Mouse (Mus musculus) telencephalon, adult 2 months (tissue): ENCODE data around the gene Igsf11.
"Not testable (repeated sequence)": the region's sequence is repeated elsewhere in the genome, so short reads cannot be mapped to it uniquely, and the experiment has no call there.

Experiments
- DNase-seq: peaks from one replicate; pipeline ENCODE4 v3.0.0-alpha.2; 2011; ENCODE audit warnings: low read depth, low spot score

Igsf11 gene

GRCm38 (mm10) chr16:38982508-38983236, 90.2 kb downstream of the Igsf11 start:
- DNase-seq, result no peak

DNA sequence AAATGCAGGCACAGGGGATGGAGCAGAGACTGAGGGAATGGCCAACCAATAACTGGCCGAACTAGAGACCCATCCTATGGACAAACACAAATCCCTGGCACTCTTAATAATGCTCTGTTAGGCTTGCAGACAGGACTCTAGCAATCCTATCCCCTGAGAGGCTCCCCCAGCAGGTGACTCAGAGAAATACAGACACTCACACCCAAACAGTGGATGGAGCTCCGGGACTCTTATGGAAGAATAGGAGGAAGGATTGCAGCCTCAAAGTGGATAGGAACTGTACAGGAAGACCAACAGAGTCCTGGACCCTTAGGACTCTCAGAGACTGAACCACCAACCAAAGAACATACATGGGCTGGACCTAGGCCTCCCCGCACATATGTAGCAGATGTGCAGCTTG, 91.4 kb downstream of the Igsf11 start:
- DNase-seq, result not testable (repeated sequence)

DNA sequence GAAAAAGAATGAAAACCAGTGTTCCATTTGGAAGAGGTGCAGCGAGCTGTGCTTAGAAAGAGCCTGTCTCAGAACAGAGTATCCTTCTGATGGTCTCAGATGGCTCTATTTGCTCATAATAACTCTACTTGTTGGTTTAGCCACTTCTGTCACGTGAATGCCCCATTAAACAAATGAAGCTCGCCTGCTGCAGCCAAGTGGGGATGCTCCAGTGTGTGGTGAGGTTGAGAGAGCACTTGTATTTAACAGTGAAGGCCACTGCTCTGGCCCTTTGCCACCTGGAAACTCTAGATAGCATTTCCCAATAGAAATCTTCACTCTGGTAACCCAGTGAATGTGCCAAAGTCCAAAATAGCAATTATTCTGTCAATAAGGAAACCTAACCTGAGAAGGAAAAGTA, 92.9 kb downstream of the Igsf11 start:
- no peak for DNase-seq

- DNase-seq, result no peak
Measured at GRCm38 (mm10) chr16:38986410-38986809, 93.9 kb downstream of the Igsf11 start.

- peak; percentile 29 for DNase-seq
Measured at GRCm38 (mm10) chr16:38993711-38994110, 101.2 kb downstream of the Igsf11 start.

- no peak for DNase-seq
Measured at GRCm38 (mm10) chr16:38998496-38999258, 106.2 kb downstream of the Igsf11 start.

GRCm38 (mm10) chr16:38999298-38999697, 106.8 kb downstream of the Igsf11 start:
- DNase-seq, result no peak

- DNase-seq, result no peak
Measured at GRCm38 (mm10) chr16:39006978-39007377, 114.5 kb downstream of the Igsf11 start.

GRCm38 (mm10) chr16:39019449-39019848, 127.0 kb downstream of the Igsf11 start:
- peak; percentile 29 for DNase-seq

GRCm38 (mm10) chr16:39025989-39026736, 133.7 kb downstream of the Igsf11 start:
- peak; percentile 39 for DNase-seq

DNA sequence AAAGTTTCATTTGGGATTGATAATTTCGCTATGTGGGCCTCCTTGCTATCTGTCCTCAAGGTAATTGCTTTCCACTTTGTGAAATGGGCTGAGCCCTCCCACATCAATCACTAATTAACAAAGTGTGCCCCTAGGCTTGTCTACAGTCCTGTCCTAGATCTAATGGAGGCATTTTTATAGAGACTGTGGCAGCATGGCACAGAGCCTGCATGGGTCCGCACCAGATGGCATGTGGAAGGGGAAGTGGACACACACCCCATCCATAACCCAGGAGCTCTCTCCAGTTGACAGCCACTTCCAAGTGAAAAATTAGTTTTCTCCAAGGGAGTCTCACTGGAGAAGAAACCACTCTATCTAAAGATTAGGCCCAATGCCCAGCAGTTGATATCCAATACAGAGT, 138.9 kb downstream of the Igsf11 start:
- no peak for DNase-seq

- no peak for DNase-seq
Measured at GRCm38 (mm10) chr16:39037257-39037656, 144.8 kb downstream of the Igsf11 start.

DNA sequence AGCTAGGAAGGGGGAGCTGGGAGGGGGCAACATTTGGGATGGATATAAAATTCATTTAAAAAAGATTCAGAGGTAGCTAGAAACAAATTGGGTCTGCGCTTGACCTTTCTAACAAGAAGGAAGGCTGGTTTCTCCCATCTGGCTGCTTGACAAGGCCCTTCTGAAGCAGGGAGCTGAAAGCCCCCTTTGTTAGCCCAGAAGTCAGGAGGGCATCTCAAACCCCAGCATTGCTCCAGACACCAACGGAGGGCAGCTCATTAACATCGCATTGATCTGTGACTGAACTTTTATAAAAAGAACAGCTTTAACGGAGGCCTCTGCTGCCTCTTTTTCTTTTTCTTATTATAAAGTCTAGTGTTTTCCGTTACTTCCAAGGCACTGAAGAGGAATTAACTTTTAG, 151.9 kb downstream of the Igsf11 start:
- DNase-seq, result no peak

DNA sequence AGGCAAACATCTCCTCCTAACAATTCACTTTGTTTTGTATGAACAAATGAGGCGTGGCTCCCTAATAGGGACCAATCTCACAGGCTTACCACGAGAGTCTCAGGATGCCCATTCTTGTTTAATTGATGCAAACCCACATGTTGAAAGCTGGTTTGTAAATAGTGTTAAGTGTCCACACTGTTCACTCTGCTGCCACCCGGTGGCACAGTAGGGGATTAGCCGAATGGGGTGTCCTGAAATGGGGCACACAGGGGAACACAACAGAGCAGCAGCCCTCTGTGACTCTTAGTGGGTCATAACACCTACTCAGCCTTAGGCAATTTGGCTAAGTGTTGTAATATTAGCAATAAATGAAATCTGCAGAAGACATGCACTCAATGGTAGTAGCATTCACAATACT, 156.4 kb downstream of the Igsf11 start:
- peak; percentile 26 for DNase-seq

- DNase-seq, result peak; percentile 59
Measured at GRCm38 (mm10) chr16:39052971-39053370, 160.5 kb downstream of the Igsf11 start.

- DNase-seq, result no peak
Measured at GRCm38 (mm10) chr16:39053779-39054178, 161.3 kb downstream of the Igsf11 start.

DNA sequence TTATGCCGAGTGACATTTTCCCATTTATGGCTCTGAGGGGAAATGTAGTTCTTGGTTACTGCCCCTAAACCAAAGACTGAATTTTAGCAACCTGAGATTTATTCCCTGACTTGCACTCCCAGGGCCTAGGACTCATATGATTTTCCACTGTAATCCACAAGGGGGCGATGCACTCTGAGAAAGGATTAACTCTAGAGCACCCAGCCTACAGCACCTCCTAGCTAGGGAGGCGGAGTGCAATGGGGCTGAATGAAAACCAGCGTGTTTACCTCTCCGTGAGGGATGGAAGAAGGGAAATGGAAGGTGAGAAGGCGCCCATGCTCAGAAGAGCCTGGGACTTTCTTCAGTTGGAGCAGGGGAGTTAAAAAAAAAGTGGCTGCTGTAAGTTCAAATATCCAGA, 163.6 kb downstream of the Igsf11 start:
- DNase-seq, result no peak

- DNase-seq, result no peak
Measured at GRCm38 (mm10) chr16:39056961-39057360, 164.5 kb downstream of the Igsf11 start.

GRCm38 (mm10) chr16:39058869-39059268, 166.4 kb downstream of the Igsf11 start:
- DNase-seq, result no peak

DNA sequence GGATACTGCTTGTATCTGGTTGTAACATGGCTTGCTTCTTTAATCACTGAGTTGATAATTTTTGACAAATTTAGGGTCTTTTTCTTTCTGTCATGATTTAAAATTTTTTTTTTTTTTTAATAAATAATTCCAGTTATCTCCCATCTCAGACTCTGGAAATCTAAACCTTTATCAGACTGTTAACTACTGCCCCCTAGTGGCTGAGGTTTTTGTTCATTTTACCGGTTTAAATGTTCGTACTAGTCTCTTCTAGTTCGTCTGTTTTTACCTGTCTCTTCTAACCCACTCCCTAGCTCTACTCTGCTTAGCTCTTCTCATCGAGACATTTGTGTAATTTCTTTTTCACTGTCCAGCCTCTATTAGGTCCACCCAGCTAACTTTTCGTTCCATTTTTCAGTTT, 170.1 kb downstream of the Igsf11 start:
- DNase-seq, result no peak

- DNase-seq, result no peak
Measured at GRCm38 (mm10) chr16:39065576-39065975, 173.1 kb downstream of the Igsf11 start.

DNA sequence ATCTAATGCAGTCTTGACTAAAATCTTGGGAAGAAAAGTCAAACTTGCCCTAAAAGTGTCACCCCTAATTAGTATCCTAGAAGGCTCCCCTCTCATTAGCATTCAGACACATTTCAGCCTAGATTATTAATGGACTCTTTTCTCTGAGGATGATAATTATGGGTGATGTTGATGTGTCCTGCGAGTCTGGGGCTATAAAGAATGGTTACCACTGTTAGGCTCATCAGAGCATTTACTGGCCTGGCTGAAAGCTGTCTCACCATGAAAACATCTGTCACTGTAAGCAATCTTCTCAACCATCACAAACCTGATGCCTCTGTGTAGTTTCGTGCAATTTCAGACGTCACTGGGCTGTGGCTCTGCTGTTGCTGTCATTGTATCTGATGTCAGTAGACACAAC, 179.0 kb downstream of the Igsf11 start:
- DNase-seq, result no peak
